Mouse (Mus musculus): ENCODE measurements at regions not wholly inside any gene's neighbourhood (a gene's known extent, or its start where the extent isn't known, plus 50 kb on each side); places are given as distances from the start of the nearest gene placed in this dataset.

DNA sequence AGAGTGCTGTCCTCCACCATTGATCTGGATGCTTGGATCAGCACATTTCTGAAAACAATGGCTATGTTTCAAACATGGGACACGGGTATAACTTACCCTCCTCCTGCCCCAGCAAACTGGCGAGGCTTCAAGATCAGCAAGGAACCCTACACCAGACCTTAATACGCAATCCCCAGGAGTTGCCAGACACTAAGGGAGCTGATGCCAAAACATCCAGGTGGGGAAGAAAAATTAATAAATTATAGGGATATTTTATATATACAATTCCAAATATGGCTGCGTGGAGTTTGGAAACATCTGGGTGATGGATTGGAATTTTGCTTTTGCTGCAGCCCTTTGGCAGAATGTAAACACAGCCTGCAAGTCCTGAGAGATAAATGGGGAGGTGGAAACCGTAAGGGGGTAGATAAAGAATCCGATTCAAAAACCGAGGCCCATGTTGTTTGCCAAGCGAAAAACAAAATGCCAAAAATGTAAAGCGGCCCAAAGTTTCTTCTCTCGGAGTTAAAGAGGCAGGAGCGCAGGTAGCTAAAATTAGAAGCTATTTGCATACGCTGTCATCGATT, 460.9 kb upstream of the Gm765 start:
- Histone ChIP-seq H3K9me3 (no peaks in the 10 kb centered on the region), H3K4me3 (no peak overlapping the region), H3K9ac (no peak overlapping the region), H3K27ac (no peak overlapping the region), H3K4me2 (replicated peaks) (no peak overlapping the region), H3K27me3 (no peaks in the 10 kb centered on the region), H3K4me1 (peaks cover 4% of the 10 kb centered on the region; the same call in 1 of the 2 replicates), H3K36me3 (no peaks in the 10 kb centered on the region)
- no peak for ATAC-seq (ENCODE audit: insufficient number of reproducible peaks, insufficient read depth, low FRiP score, low TSS enrichment)
- WGBS = 85% methylated on average over 13 of the region's 13 CpGs

DNA sequence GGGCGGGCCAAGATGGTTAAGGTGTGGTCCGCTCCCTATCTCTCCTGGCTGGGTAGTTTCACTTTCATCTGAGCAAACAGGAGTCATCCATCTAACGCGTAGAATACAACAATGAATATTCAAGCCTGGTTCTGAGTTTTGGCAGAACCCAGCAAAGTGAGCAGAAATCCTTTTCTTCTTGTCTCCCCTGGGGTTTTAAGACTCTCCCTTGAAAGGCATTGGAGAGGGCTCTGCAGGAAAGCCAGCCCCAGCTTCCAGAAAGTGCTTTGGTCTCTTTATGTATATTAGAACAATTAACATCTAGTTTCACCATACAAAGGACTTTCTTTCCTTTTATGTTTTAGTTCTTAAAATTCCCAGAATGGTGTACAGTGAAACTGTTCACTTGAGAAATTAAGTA, 458.5 kb upstream of the Gm765 start:
- WGBS = 88% methylated on average over 4 of the region's 4 CpGs
- Histone ChIP-seq H3K27ac (no peak overlapping the region), H3K9me3 (no peaks in the 10 kb centered on the region), H3K4me3 (no peak overlapping the region), H3K36me3 (no peaks in the 10 kb centered on the region), H3K27me3 (no peaks in the 10 kb centered on the region), H3K4me1 (peaks cover 10% of the 10 kb centered on the region; the same call in 1 of the 2 replicates), H3K9ac (no peak overlapping the region), H3K4me2 (replicated peaks) (no peak overlapping the region)
- no peak for ATAC-seq (ENCODE audit: insufficient number of reproducible peaks, insufficient read depth, low FRiP score, low TSS enrichment)

- no peaks in the 10 kb centered on the region for H3K9me3 ChIP-seq
- no peak overlapping the region for H3K9ac ChIP-seq
- peaks cover 10% of the 10 kb centered on the region; the same call in 1 of the 2 replicates for H3K4me1 ChIP-seq
- no peaks in the 10 kb centered on the region for H3K27me3 ChIP-seq
- no peak for ATAC-seq (ENCODE audit: insufficient number of reproducible peaks, insufficient read depth, low FRiP score, low TSS enrichment)
- no peak overlapping the region for H3K27ac ChIP-seq
- no peaks in the 10 kb centered on the region for H3K36me3 ChIP-seq
- H3K4me2 ChIP-seq (replicated peaks) = no peak overlapping the region
- H3K4me3 ChIP-seq = no peak overlapping the region
- WGBS = 35% methylated on average over 8 of the region's 8 CpGs
These were observed 457.5 kb upstream of the Gm765 start for GRCm38 (mm10) chr6:98800040-98800439.

DNA sequence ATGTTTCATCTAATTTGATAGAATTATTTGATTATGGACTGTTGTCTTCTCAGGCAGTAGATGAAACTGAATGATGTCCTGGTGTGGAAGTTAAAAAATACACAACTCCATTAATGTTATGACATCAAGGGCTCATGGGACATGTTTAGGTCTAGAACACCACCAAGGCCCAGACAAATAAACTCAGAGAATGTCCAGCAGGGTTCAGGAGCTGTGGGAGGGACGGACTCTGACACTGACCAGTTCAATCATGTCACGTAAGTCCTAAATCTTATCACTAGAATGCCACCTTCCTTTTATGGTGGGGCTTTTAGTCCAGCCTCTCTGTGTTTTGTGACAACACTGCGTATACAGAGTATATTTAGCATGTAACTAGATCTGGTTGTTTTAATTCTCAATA, 455.2 kb upstream of the Gm765 start:
- Histone ChIP-seq H3K9ac (no peak overlapping the region), H3K27me3 (no peaks in the 10 kb centered on the region), H3K36me3 (no peaks in the 10 kb centered on the region), H3K9me3 (no peaks in the 10 kb centered on the region), H3K4me2 (replicated peaks) (no peak overlapping the region), H3K4me1 (peaks cover 10% of the 10 kb centered on the region; the same call in 1 of the 2 replicates), H3K27ac (no peak overlapping the region), H3K4me3 (no peak overlapping the region)
- ATAC-seq (ENCODE audit: insufficient number of reproducible peaks, insufficient read depth, low FRiP score, low TSS enrichment) = no peak
- 84% methylated on average over 3 of the region's 3 CpGs for WGBS

DNA sequence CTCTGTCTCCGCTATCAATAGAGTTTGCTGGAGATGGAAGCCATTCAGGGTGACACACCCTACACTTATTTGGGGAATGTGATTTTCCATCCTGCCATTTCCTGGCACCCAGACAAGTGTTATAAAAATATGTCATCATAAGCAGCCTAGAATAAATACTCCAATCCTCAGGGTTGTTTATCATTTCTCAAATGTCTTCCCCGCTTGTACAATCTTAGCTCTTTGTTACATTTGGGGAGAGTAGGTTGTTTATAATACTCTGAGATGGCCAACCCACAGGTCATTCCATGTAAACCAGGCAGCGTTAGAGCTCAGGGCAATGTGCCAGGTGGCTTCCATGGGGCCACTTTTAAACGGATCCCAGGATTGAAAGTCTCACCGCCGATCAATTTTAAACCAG, 454.8 kb upstream of the Gm765 start:
- H3K9me3 ChIP-seq = no peaks in the 10 kb centered on the region
- H3K9ac ChIP-seq = no peak overlapping the region
- ATAC-seq (ENCODE audit: insufficient number of reproducible peaks, insufficient read depth, low FRiP score, low TSS enrichment) = no peak
- H3K4me2 ChIP-seq (replicated peaks) = no peak overlapping the region
- H3K27ac ChIP-seq = no peak overlapping the region
- peaks cover 10% of the 10 kb centered on the region; the same call in 1 of the 2 replicates for H3K4me1 ChIP-seq
- no peak overlapping the region for H3K4me3 ChIP-seq
- WGBS = 63% methylated on average over 6 of the region's 6 CpGs
- H3K27me3 ChIP-seq = no peaks in the 10 kb centered on the region
- no peaks in the 10 kb centered on the region for H3K36me3 ChIP-seq

- no peak for ATAC-seq (ENCODE audit: insufficient number of reproducible peaks, insufficient read depth, low FRiP score, low TSS enrichment)
- H3K4me1 ChIP-seq = peaks cover 10% of the 10 kb centered on the region; the same call in 1 of the 2 replicates
- no peaks in the 10 kb centered on the region for H3K9me3 ChIP-seq
- no peak overlapping the region for H3K27ac ChIP-seq
- H3K4me2 ChIP-seq (replicated peaks) = no peak overlapping the region
- no peak overlapping the region for H3K4me3 ChIP-seq
- no peaks in the 10 kb centered on the region for H3K27me3 ChIP-seq
- H3K36me3 ChIP-seq = no peaks in the 10 kb centered on the region
- 60% methylated on average over 4 of the region's 4 CpGs for WGBS
- H3K9ac ChIP-seq = no peak overlapping the region
These were observed 454.1 kb upstream of the Gm765 start for GRCm38 (mm10) chr6:98796666-98797065.

GRCm38 (mm10) chr6:98787422-98787821, 444.9 kb upstream of the Gm765 start:
- no peak for ATAC-seq (ENCODE audit: insufficient number of reproducible peaks, insufficient read depth, low FRiP score, low TSS enrichment)
- WGBS = 78% methylated on average over 5 of the region's 5 CpGs

GRCm38 (mm10) chr6:98782074-98782473, 439.5 kb upstream of the Gm765 start:
- no peaks in the 10 kb centered on the region for H3K4me1 ChIP-seq
- no peak for ATAC-seq (ENCODE audit: insufficient number of reproducible peaks, insufficient read depth, low FRiP score, low TSS enrichment)
- WGBS = 86% methylated on average over 9 of the region's 9 CpGs
- no peak overlapping the region for H3K27ac ChIP-seq
- no peak overlapping the region for H3K9ac ChIP-seq
- H3K27me3 ChIP-seq = no peaks in the 10 kb centered on the region
- no peaks in the 10 kb centered on the region for H3K36me3 ChIP-seq
- H3K4me2 ChIP-seq (replicated peaks) = no peak overlapping the region
- H3K4me3 ChIP-seq = no peak overlapping the region
- no peaks in the 10 kb centered on the region for H3K9me3 ChIP-seq

More at GRCm38 (mm10) chr6:98787422-98787821, 444.9 kb upstream of the Gm765 start:
- Histone ChIP-seq H3K4me3 (no peak overlapping the region), H3K36me3 (no peaks in the 10 kb centered on the region), H3K4me2 (replicated peaks) (no peak overlapping the region), H3K9ac (no peak overlapping the region), H3K9me3 (no peaks in the 10 kb centered on the region), H3K4me1 (no peaks in the 10 kb centered on the region), H3K27ac (no peak overlapping the region), H3K27me3 (no peaks in the 10 kb centered on the region)

DNA sequence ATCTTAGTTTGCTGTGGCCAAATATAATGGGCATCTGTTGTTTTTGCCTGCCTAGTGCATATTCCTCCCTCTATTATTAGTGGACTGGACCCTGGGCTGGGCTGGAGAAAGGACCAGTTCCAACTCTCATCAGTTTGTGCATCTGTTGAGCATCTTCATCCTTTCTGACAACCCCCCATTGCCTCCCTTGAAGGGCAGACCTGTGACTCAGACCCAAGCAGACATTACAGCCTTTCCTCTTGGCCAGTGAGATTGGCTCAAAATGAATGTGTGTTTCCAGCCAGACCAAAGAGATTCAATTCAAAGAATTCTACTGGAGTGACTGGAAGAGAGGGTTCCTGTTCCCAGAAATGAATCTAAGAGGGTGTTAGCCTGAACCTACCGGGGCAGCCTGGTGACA, 433.2 kb upstream of the Gm765 start:
- ATAC-seq (ENCODE audit: insufficient number of reproducible peaks, insufficient read depth, low FRiP score, low TSS enrichment) = no peak
- WGBS = 82% methylated on average over 1 of the region's 1 CpGs
- H3K9ac ChIP-seq = no peak overlapping the region

GRCm38 (mm10) chr6:98769999-98770398, 427.4 kb upstream of the Gm765 start:
- ATAC-seq (ENCODE audit: insufficient number of reproducible peaks, insufficient read depth, low FRiP score, low TSS enrichment) = no peak
- no peaks in the 10 kb centered on the region for H3K9me3 ChIP-seq
- WGBS = 62% methylated on average over 2 of the region's 2 CpGs
- no peak overlapping the region for H3K27ac ChIP-seq
- no peak overlapping the region for H3K4me2 ChIP-seq (replicated peaks)
- no peak overlapping the region for H3K9ac ChIP-seq
- no peaks in the 10 kb centered on the region for H3K4me1 ChIP-seq
- no peaks in the 10 kb centered on the region for H3K36me3 ChIP-seq
- no peaks in the 10 kb centered on the region for H3K27me3 ChIP-seq
- no peak overlapping the region for H3K4me3 ChIP-seq

More for the DNA sequence above, 433.2 kb upstream of the Gm765 start:
- Histone ChIP-seq H3K9me3 (no peaks in the 10 kb centered on the region), H3K4me3 (no peak overlapping the region), H3K36me3 (no peaks in the 10 kb centered on the region), H3K4me2 (replicated peaks) (no peak overlapping the region), H3K27me3 (no peaks in the 10 kb centered on the region), H3K4me1 (no peaks in the 10 kb centered on the region), H3K27ac (no peak overlapping the region)

GRCm38 (mm10) chr6:98769322-98769721, 426.8 kb upstream of the Gm765 start:
- Histone ChIP-seq H3K4me1 (no peaks in the 10 kb centered on the region), H3K9me3 (no peaks in the 10 kb centered on the region), H3K4me2 (replicated peaks) (no peak overlapping the region), H3K4me3 (no peak overlapping the region), H3K27ac (no peak overlapping the region), H3K9ac (no peak overlapping the region), H3K27me3 (no peaks in the 10 kb centered on the region), H3K36me3 (no peaks in the 10 kb centered on the region)
- ATAC-seq (ENCODE audit: insufficient number of reproducible peaks, insufficient read depth, low FRiP score, low TSS enrichment) = no peak
- 88% methylated on average over 6 of the region's 6 CpGs for WGBS

- WGBS = 64% methylated on average over 7 of the region's 7 CpGs
- no peak overlapping the region for H3K4me3 ChIP-seq
- H3K9ac ChIP-seq = no peak overlapping the region
- H3K36me3 ChIP-seq = no peaks in the 10 kb centered on the region
- no peak overlapping the region for H3K27ac ChIP-seq
- H3K9me3 ChIP-seq = no peaks in the 10 kb centered on the region
- no peaks in the 10 kb centered on the region for H3K4me1 ChIP-seq
- no peaks in the 10 kb centered on the region for H3K27me3 ChIP-seq
- H3K4me2 ChIP-seq (replicated peaks) = no peak overlapping the region
- no peak for ATAC-seq (ENCODE audit: insufficient number of reproducible peaks, insufficient read depth, low FRiP score, low TSS enrichment)
These were observed 425.3 kb upstream of the Gm765 start for GRCm38 (mm10) chr6:98767858-98768336.

All from embryonic facial prominence, embryonic 12.5 days (tissue).